In genomic region chr8:88570293-88570998, GRCm38 (mm10) we compare ENCODE assay signal across 9 mouse cellular contexts. TPM values are rescaled to one million over a fixed set of nuclear protein-coding genes. Genes with fewer than 3 reads are reported as not detected.
DNase-seq lines count a peak whose midpoint lies in the region; ATAC-seq lines count a peak whose summit lies in the region.
"Had no signal": no experiment of that assay in that cellular context is flagged by ENCODE, and none has a peak within 500 bp of the region (broad histone marks: within the 10 kb centered on the region; RNA-seq: fewer than 3 reads in every experiment).

No protein-coding gene starts in this region.

- H3K9me3 ChIP-seq in lung, embryonic 16.5 days (ENCODE audit: control insufficient read depth, low read length), result no peaks in the 10 kb centered on the region

- no peaks in the 10 kb centered on the region for H3K27me3 ChIP-seq in lung, embryonic 16.5 days (ENCODE audit: control insufficient read depth, insufficient read depth, low read depth, low read length)

- H3K4me2 ChIP-seq in lung, embryonic 16.5 days (ENCODE audit: low read depth, low read length), result no peak overlapping the region

- WGBS in lung, embryonic 16.5 days, result 28% methylated on average over 10 of the region's 10 CpGs

- H3K36me3 ChIP-seq in lung, embryonic 16.5 days (ENCODE audit: control insufficient read depth, insufficient read depth, low read length), result no peaks in the 10 kb centered on the region

- H3K27ac ChIP-seq in lung, embryonic 16.5 days (ENCODE audit: low read length), result peak overlapping the region; percentile 72

- H3K4me1 ChIP-seq in lung, embryonic 16.5 days (replicated peaks; ENCODE audit: control insufficient read depth, insufficient read depth, low read length), result peaks cover 80% of the 10 kb centered on the region

- no peak for DNase-seq in lung, adult 18-20 months
- peak; percentile 49 to 62 for DNase-seq in adrenal gland, postnatal 4 days (ENCODE audit: low spot score in 2 of 2)
- DNase-seq in heart, postnatal 4 days, result peak; percentile 47
- DNase-seq in natural killer cell, adult 2 months (ENCODE audit: low spot score in 2 of 2), result peak; percentile 34 to 47
- DNase-seq in layer of hippocampus, adult 9-11 months, result no peak
- no peak for DNase-seq in MN1 (ENCODE audit: low spot score)
- no peak for DNase-seq in layer of hippocampus, postnatal 10 days (ENCODE audit: low spot score in 2 of 2)

- H3K4me3 ChIP-seq in lung, embryonic 16.5 days (ENCODE audit: low read length), result no peak overlapping the region
- H3K4me3 ChIP-seq: erythroblast, embryonic 14.5 days had no signal

- ATAC-seq in lung, embryonic 16.5 days (ENCODE audit: low read depth), result peak; percentile 63

- peak overlapping the region; percentile 31 for H3K9ac ChIP-seq in lung, embryonic 16.5 days (ENCODE audit: low read length)

RNA-seq across cellular contexts. Expression of gene Nkd1, which starts 49.3 kb away (rescaled TPM):
- 49.6 and 54.2 TPM in 2 replicates for polyA plus RNA-seq in lung, embryonic 16.5 days (2015; fragmentation: Nextera tagmentation; extraction: Ambion mirVana)
- total RNA-seq in adrenal gland, postnatal 4 days (2021), result 10 to 100 TPM; 47.8 to 54.3 TPM
- total RNA-seq in heart, postnatal 4 days (2021), result 10 to 100 TPM in 1 of 2 experiments, 1 to 10 TPM in 1; 8.7 to 10.2 TPM
- total RNA-seq in layer of hippocampus, postnatal 10 days (2021), result 10 to 100 TPM; 16.9 to 17.4 TPM
- polyA plus RNA-seq: erythroblast, embryonic 14.5 days had no signal

Comparison
In these comparisons a context has a peak if more than half of its experiments do, and no peak if none do; other contexts are left out.
1. DNase-seq: peak in adrenal gland, postnatal 4 days (2 of 2), heart, postnatal 4 days (single experiment) and natural killer cell, adult 2 months (2 of 2); none in lung, adult 18-20 months (0 of 2), layer of hippocampus, adult 9-11 months (single experiment), MN1 (single experiment) and layer of hippocampus, postnatal 10 days (0 of 2).